Mouse (Mus musculus): ENCODE results near the gene Alkbh7.

Alkbh7 gene

DNA sequence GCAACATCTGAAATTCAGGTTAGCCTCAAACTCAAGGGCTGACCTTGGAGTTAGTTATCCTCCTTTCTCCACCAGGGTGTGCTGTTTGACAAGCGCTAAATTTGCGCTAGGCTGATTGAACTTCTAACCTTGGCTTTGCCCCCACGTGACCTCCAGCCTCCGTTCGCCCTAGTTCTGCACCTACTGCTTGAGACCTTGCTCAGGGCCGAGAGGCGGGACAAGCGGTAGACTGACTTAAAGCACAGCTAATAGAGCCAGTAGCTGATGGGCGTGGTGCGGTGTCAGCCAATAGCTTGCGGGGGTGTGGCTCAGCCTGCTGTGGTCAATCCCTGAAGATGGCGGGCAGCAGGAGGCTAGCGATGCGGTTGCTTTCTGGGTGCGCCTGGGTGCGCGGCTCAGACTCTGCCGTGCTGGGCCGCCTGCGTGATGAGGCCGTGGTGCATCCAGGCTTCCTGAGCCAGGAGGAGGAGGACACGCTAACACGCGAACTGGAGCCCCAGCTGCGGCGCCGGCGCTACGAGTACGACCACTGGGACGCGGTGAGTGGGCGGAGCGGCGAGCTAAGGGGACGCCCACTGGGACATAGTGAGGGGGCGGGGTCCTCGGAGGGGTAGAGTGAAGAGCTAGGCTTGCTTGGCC, at the start of gene Alkbh7:
Gene Alkbh7, plus strand, starts transcription at position 311 of the 639 bp plus-strand sequence.
- DNase-seq = peak; percentile 97

DNA sequence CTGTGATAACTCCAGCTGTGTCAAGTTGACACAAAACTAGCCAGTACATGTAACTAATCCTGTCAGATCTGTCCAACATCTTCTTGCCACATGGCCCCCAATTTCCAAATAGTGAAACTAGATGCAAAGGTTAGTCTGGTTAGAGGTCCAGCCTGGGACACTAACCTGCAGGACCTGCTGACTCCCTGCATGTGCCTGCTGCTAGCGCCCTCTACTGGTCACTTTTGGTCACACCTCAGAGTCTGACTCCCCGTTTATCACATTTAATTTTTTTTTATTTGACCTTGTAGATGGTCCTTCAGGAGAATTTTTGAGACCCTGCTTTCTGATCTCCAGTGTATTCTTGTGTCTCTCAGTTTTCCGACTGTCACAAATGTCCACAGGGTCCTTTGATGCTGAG, 46.2 kb upstream of the Alkbh7 start:
- peak; percentile 66 for DNase-seq

DNA sequence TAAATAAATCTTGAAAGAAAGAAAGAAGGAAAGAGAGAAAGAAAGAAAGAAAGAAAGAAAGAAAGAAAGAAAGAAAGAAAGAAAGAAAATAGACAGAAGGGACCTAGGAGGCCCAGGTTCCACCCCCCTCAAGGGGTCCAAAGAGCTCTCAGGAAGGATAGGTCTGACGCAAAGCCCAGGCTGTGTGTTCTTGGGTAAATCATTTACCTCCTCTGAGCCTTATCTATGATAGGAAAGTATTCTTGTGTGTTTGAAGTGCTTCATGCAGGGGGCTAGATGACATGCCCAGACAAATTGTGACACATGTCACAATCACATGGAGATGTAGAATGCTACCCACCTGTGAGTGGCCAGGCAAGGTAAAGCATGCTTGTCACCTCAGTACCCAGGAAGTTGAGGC, 44.5 kb upstream of the Alkbh7 start:
- no peak for DNase-seq

DNA sequence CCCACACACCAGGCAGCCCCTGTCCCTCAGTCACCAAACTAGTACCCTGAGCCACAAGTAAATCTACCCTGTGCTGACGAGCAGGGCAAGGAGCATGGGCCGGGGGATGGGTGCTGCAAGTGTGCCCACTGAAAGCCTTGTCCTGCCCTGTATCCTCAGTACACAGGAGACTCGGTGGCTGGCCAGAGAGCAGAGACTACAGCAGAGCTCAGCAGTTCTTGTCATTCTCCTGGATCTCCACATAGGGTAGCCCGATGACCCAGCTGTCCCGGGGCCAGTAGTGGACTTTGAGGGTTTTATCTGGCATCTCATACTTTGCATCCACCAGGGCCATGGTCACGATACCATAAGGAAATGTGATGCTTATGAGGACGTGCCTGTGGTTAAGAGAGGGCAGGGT, 42.3 kb upstream of the Alkbh7 start:
- no peak for DNase-seq

DNA sequence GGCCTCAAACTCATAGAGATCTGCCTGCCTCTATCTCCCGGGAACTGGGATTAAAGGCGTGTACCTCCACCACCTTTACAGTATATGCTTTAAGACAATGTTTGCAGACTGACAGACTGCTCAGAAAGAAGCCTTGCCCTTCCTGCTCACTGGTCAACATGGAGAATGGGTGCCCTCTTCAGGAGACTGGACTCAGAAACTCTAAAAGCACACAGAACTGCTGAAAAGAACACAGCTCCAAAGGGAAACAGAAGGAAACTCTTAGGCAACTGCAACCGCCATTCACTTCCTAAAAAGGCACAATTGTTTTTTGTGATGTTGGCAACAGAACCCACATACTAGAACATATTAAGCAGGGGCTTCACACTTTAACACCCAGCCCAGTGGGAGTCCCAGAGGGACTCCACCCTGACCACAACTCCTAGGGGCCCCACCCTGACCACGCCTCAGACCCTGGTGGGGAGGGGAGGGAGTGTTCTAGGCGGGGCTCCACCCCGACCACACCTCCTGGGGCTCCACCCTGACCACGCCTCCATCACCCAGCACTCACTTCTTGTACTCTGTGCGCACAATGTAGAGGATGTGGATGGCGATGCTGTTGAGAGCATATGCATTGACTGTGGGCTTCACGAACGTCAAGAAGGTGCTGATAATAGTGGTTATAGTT, 39.2 kb upstream of the Alkbh7 start:
- no peak for DNase-seq

DNA sequence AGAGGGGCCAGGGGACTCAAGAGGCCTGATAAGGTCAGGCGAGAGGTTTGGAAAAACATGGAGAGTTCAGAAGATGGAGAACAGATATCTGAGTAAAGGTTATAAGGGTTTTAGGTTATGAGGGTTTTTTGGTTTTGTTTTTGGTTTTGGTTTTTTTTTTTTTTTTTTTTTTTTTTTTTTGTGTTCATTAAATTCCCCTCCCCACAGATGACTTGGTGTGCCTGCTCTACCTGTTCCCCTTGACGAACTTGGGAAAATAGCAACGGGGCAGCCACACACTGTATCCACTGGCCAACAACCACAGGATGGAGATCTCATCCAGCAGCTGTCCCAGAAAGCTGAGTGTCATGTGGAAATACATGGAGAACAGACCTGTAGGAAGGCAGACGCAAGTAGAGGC, 38.5 kb upstream of the Alkbh7 start:
- no peak for DNase-seq

DNA sequence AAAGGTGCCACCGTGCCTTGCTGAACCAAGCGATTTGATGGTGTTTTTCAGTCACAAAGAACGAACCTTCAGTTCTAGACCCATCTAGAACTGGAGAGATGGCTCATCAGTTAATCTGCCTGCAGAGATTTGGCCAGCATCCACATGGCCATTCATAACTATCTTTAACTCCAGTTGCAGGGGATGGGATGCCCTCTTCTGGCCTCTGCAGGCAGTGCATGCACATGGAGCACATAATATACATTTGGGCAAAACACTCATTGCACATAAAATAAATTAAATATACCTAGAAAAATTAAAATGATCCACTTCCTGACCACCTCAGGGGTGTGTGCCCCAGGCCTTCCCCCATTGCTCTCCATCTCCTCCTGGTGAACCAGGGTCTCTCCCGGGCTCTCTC, 35.3 kb upstream of the Alkbh7 start:
- no peak for DNase-seq

DNA sequence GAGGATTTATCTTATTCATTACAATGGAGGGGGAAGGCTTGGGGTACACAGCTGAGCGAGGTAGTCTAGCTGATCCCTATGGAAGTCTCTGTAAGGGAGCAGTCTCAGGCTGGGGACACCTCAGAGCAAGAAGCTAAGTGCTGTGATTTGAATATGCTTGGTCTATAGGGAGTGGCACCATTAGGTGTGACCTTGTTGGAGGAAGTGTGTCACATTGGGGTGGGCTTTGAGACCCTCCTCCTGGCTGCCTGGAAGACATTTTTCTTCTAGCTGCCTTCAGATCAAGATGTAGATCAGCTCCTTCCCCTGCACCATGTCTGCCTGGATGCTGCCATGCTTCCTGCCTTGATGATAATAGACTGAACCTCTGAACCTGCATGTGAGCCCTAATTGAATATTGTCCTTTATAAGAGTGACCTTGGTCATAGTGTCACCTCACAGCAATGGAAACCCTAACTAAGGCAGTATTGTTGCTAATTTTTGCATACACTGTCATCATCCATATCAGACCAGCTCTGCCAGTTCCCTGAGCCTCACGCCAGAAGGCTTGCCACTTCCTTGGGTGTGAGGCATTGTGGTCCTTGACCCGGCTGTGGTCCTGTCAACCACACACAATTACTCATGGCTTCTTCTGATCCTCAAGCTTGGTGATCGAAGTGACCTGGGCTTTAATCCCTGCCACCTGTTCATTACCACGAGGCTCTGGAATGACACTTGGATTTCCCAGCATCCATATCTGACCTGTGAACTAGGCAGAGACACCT, 34.3 kb upstream of the Alkbh7 start:
- DNase-seq = no peak

DNA sequence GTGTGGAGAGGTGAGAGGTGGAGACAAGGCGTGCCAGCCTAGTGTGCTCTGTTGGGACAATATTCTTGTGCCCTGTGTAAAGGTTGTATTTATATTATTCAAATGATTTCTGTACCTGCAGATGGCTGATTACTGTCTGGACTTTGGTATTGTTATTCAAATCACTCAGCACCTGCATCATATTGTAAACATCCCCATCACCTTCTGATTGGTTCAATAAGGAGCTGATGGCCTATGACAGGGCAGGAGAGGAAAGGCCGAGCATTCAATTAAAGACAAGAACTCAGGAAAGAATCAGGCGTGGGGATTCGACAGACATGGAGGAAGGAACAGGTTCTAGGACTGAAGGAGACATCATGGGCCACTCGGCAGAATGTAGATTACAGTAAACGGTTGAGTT, 33.5 kb upstream of the Alkbh7 start:
- no peak for DNase-seq

DNA sequence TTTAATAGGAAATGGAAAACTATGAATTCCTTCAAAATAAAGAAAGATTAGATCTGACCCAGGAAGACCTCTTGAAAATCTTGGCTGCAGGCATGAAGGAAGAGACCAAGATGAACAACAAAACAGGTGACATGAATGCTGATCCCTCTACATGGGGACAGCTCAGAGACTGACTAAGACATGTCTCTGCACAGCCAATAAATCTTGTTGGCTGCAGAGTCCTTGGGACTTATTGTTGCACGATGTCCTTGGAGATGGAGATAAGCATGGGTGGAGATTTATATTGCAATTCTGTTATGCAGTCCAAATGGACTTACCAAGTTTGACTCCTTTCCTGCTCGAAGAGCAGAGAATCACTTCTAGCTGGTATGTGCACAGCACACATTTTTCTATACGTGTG, 27.8 kb upstream of the Alkbh7 start:
- no peak for DNase-seq

DNA sequence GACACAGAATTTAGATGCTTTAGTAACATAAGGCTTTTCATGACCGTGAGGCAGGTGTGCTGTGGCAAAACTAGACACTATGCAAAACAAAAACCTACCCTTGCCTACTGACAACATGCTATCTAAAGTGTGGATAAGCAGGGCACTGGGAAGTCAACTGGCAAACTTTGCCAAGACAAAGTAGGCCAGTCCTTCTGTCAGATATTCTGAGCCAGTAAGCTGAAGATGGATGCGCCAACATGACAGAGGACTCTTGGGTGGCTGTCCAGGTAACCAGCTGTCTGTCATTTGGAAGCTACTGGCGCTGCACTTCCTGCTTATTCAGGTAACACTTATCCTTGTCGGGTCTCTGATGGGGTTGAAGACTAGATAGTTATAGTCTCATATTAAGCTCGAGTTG, 27.1 kb upstream of the Alkbh7 start:
- DNase-seq = no peak

DNA sequence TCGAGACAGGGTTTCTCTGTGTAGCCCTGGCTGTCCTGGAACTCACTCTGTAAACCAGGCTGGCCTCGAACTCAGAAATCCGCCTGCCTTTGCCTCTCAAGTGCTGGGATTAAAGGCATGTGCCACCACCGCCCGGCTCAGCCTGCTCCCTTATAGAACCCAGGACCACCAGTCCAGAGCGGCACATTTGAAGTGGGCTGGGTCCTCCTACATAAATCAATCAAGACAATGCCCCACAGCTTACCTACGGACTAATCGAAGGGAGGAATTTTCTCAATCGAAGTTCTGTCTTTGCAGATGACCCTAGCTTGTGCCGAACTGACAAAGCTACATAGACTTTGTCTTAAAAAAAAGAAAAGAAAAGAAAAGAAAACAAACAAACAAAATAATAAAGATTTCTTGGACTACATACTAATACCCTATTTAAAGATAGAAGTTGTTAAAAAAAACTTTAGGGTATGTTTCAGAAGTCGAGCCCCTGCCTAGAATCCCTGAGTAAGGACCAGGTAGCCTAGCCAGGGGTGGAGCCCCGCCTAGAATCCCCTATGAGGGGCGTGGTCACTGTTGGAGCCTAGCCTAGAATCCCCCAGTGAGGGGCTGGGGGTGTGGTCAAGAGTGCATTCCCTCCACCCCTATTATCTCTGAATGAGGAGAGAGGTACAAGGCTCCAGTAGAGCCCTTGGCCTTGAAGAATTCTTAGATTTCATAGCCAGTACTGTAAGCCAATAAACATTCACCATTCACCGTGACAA, 23.0 kb upstream of the Alkbh7 start:
- DNase-seq = no peak

DNA sequence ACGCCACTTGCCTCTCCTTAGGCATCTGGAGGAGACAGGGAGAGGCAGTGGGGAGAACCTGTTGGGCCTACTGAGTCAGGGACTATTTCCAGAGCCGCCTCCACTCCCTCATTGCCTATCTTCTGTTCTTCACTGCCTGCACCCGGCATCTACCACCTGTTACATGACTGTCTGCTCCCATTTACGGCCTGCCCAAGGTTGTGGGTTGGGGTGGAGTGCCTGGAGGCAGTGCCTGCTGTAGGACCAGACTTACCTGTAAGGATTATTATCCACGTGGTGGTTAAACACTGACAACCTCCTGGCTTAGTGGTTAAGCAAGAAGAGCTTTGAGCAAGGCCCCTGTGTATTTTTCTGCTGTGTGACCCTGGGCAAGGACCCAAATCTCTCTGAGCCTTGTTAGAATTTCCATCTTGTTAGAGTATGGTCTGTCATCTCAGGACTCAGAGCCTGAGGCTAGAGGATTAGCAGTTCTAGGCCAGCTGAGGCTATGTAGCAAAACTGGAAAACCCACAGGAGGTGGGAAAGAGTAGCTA, 22.4 kb upstream of the Alkbh7 start:
- no peak for DNase-seq

DNA sequence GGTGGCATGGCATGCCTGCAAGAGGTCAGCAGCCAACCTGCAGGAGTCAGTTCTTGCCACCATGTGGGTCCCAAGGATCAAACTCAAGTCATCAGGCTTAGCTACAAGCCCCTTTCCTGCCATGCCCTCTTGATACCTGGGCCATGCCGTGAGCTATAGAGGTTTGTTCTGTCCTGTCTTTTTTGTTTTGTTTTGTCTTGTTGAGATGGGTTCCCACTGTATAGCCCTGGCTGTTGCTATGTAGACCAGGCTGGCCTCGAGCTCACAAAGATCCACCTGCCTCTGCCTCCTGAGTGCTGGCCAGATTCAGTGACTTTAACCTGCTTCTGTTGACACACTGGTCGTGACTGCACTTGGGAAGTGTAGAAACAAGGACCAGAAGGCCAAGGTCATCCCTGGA, 21.7 kb upstream of the Alkbh7 start:
- no peak for DNase-seq

DNA sequence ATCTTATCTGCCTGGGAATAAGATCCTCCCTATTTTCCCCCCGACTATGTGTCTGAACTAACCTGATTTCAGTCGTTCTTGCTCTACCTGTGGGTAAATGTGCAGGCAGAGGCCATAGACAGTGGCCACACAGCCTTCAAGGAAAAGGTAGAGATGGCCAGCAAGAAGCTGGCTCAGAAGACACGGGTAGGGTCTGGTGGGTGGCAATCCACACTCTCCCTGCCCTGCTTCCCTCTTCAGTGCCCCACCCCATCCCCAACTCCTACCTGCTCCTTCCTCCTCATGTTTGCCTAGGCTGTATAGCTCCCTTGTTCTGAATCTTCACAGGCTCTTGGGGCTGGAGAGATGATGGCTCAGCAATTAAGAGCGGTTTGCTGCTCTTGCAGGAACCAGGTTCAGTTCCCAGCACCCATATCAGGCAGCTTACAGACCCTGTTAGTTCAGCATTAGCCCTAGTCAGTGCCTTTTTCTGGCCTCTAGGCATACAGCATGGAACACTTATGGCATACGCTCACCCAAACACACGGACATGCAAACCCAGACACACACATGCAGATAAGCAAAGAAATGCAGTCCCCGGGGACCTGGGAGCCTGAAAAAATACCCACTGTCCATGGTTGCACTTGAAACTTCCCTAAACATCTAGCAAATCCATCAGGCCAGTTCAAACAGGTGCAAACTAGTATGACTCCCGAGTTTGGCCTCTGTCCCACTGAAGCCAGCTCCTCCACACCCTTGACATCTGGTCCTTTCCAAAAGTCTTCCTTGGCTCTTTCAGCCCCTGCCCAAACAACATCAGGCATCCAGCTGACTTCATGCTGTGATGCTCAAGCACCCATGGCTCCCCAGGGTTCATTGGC, 20.4 kb upstream of the Alkbh7 start:
- DNase-seq = no peak

DNA sequence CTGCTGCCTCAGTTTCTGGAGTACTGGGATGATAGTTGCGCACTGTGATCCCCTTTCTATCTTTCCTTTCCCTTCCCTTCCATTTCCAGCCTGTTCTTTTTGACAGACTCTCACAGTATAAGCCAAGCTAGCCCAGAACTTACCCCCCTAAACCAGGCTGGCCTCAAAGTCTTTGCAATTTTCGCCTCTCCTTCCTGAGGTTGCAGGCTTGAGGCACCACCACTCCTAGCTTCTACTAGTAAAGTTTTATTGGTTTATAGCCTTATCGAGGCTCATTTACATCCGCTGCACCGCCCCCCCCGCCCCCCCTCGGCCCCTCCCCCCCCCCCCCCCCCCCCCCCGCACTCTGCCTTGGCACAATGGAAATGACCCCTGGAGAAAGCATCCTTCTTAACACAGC, 17.6 kb upstream of the Alkbh7 start:
- no peak for DNase-seq

DNA sequence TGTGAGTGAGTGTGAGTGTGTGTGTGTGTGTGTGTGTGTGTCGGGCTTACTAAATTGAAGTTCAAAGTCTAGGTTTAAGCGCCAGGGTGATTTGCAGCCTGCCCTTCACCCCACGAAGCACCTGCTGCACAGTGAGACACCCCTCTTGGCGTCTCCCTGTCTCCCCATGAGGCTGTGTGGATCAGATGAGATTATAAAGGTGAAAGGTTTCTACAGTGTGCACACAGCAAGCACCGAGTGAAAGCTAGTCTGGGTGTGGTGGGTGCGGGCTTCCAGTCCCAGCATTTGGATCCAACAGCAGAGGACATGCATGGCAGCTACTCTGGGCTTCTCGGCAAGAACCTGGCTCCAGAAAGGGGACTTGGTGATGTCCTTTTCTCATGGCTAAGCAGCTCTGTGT, 16.1 kb upstream of the Alkbh7 start:
- no peak for DNase-seq

DNA sequence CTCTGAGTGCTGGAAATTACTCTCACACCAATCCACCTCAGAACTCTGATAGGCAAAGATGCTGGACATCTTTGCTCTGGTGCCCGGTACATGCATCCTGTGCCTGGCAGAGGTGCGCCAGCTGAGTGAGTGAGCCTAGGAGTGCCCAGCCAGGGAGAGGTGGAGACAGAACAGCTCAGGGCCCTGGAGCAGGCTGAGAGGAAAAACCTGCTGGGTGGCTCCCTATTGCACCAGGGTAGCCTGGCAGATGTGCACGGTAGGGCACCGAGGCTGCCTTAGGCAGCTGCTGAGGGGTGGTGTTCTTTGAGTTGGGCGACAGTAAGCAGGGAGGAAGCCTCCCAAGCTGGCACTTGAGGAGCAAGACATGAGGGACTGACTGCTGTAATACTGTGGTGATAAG, 15.1 kb upstream of the Alkbh7 start, which contains the start of gene Acer1:
Gene Acer1, minus strand, starts transcription at position 114 of the 400 bp plus-strand sequence.
- DNase-seq = no peak

DNA sequence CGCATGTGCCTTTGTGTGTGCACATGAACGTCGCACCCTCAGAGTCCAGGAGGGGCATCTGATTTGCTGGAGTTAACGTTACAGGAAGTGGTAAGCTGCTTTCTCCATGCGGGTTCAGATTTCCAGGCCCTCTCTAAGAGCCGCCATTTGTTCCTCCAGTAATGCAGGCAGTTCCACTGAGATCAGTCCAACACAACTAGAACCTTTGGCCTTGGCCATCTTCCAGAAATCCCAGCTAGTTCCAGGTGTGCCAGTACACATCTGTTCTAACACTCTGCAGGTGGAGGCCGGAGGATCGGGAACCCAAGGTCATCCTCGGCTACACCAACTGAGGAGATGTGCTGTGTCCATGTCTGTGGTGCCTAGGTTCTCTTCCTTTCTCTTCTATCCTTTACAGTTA, 12.3 kb upstream of the Alkbh7 start:
- DNase-seq = no peak

DNA sequence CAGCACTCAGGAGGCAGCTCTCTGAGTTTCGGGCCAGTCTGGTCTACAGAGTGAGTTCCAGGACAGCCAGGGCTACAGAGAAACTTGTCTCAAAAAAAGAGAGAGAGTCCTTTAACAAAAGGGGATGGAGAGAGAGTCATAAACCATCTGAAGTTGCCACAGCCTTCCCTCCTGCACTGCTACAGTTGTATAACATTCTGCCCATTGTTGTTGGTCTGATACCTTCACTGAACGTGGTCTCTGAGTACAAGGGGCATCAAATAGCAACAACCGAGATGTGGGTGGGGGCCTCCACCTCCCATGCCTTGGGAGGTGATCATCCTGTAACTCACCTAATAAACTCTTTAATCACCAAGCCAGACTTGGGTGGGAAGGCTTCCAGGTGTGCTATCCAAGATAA, 11.5 kb upstream of the Alkbh7 start:
- DNase-seq = no peak

DNA sequence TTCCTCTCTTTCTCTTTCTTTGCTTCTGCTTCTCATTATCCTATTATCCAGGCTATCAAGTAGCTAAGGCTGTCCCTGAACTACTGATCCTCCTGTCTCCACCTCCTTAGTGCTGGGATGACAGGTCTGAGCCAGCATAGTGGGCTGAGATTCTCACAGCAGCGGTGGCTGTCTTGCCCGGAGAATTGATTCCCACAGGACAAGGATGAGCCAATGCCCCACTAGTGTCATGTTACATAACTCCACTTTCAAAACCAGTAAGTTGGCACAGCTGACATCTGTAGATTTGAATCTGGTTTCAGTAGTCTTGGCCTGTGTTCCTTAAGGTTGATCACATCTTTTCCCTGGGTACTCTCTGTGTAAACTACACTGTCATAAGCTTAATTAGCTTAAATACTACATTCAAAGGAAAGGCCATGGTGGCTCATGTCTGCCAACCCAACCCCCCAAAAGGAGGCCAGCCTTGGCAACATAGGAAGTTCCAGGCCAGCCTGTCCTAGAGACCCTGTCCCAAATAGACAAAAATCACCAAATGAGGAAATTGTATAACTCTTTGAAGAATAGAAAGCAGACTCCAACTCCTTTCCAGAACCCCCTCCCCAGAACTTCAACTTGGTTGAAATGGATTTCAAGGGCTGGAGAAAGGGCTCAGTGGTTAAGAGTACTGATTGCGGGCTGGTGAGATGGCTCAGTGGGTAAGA, 10.9 kb upstream of the Alkbh7 start:
- no peak for DNase-seq

DNA sequence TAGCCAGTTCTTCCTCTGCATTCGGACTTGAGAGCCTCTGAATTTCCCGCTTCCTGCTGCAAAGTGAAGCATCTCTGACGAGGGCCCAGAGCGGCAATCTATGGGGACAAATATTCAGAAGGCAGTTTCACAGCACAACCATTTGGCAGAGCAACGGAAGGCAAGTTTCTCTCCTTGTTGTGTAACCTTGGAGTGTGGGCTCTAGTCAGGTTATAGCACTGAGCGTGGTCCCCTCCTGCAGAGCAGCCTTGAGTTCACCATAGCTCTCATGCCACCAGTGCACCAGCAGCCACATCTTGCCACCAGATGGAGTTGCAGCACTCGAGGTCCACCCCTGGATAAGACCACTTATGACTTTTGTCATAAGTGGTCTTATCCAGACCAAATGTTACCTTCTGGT, 8.7 kb upstream of the Alkbh7 start:
- no peak for DNase-seq

Data from kidney, postnatal 10 days (tissue).